Mouse (Mus musculus) neural tube, embryonic 11.5 days (tissue): ENCODE measurements around the gene Rtn2. TPM values are rescaled to one million over a fixed set of nuclear protein-coding genes. Genes with fewer than 3 reads are reported as not detected.

Experiments
- ATAC-seq: fragments of 200-750 bp; cut with Nextera tagmentation; 2 replicates; pipeline ENCODE4 v1.8.0; 2017; ENCODE audit warnings: moderate number of reproducible peaks, mild to moderate bottlenecking, moderate TSS enrichment, moderate library complexity; ENCODE audit not compliant: insufficient read depth, low FRiP score, low TSS enrichment
- DNase-seq: peaks from one replicate; pipeline ENCODE4 v3.0.0-alpha.2; 2015; ENCODE audit warnings: low spot score
- H3K27ac ChIP-seq: fragments of 300-500 bp; sonication (generic); 2 replicates; pipeline ENCODE4 v1.5.1; 2014; ENCODE audit warnings: low read depth, mild to moderate bottlenecking, low read length
- H3K27me3 ChIP-seq: fragments of 300-500 bp; sonication (generic); 2 replicates; pipeline ENCODE4 v1.6.1; 2014; ENCODE audit warnings: mild to moderate bottlenecking, low read length, mixed read lengths; ENCODE audit not compliant: control insufficient read depth, insufficient read depth
- H3K36me3 ChIP-seq: fragments of 300-500 bp; sonication (generic); 2 replicates; pipeline ENCODE4 v1.6.1; 2014; ENCODE audit warnings: mild to moderate bottlenecking, low read length, moderate library complexity, mixed read lengths; ENCODE audit not compliant: control insufficient read depth, insufficient read depth
- H3K4me1 ChIP-seq: fragments of 300-500 bp; sonication (generic); 2 replicates; pipeline ENCODE4 v1.6.1; 2014; ENCODE audit warnings: low read length, mixed read lengths; ENCODE audit not compliant: control insufficient read depth, insufficient read depth
- H3K4me2 ChIP-seq: fragments of 300-500 bp; sonication (generic); 2 replicates; pipeline ENCODE4 v1.6.1; 2014; ENCODE audit warnings: low read depth, mild to moderate bottlenecking, moderate library complexity
- H3K4me3 ChIP-seq: fragments of 300-500 bp; sonication (generic); 2 replicates; pipeline ENCODE4 v1.5.1; 2014; ENCODE audit warnings: low read depth, low read length
- H3K9ac ChIP-seq: fragments of 300-500 bp; sonication (generic); 2 replicates; pipeline ENCODE4 v1.6.1; 2014; ENCODE audit warnings: mild to moderate bottlenecking, low read length
- H3K9me3 ChIP-seq: fragments of 300-500 bp; sonication (generic); 2 replicates; pipeline ENCODE4 v1.6.1; 2016; ENCODE audit warnings: low read length; ENCODE audit not compliant: control insufficient read depth
- WGBS: fragments of 180-500 bp; shearing (Covaris S2); extraction: QIAGEN DNeasy Blood & Tissue Kit; methylation state at CpG from one replicate; pipeline ENCODE4 v1.1.7; 2014; 5-methylcytosine and 5-hydroxymethylcytosine counted together
- polyA plus RNA-seq: library from polyadenylated mRNA; unstranded; fragments of >200 nt; fragmentation: Nextera tagmentation; extraction: Ambion mirVana; gene quantifications from 2 replicates; pipeline ENCODE4 v1.2.1, GENCODE M21; 2014

Gene Rtn2
- polyA plus RNA-seq, 1 experiment from 2014 or later, result 60.2 TPM

- H3K4me2 ChIP-seq, result no peak overlapping the region
- no peaks in the 10 kb centered on the region for H3K36me3 ChIP-seq
- ATAC-seq (no peak), DNase-seq (no peak)
- WGBS, result 68% methylated on average over 25 of the region's 25 CpGs
- peaks cover 16% of the 10 kb centered on the region for H3K4me1 ChIP-seq
- no peak overlapping the region for H3K9ac ChIP-seq
- H3K27ac ChIP-seq, result no peak overlapping the region
- peaks cover 57% of the 10 kb centered on the region for H3K27me3 ChIP-seq
- no peaks in the 10 kb centered on the region for H3K9me3 ChIP-seq
- H3K4me3 ChIP-seq, result no peak overlapping the region
Observed at GRCm38 (mm10) chr7:19306819-19307738, 24.7 kb downstream of the Rtn2 start.

DNA sequence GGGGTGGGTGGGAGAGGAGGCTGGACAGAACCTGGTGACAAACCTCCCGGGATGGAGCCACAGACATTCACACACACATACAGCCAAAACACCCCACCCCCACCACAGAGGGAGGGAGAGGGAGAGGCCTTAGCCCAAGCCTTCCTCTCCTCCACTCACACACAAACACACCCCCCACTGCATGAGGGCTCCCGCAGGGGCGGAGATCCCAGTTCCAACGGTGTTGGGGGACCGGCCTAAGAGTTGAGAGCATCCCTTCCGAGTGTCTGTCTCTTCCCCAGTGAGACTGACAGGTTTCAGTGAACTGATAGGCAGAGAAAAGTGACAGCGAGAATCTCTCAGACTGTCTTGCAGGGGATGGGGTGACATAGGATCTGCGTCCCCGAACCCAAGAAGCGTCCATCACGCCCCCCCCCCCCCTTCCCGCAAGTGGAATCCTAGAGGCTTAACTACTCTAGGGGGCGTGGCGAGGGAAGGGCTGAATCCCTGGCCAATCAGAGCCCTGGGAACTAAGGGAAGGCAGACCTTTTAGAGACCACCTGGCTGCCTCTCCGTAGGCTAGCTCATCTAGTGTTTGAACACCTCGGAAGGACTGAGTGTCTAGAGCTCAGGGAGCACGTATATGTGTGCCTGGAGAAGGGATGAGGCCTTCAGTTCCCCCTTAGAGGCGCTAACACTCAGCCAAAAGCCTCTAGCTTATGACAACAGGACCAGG lies 25.5 kb downstream of the Rtn2 start:
- peak overlapping the region; percentile 95 for H3K4me2 ChIP-seq
- peak overlapping the region; percentile 44 for H3K9ac ChIP-seq
- H3K27me3 ChIP-seq, result peaks cover 49% of the 10 kb centered on the region
- peak overlapping the region; percentile 57 for H3K4me3 ChIP-seq
- peak; percentile 65 for DNase-seq
- no peak overlapping the region for H3K27ac ChIP-seq
- H3K36me3 ChIP-seq, result no peaks in the 10 kb centered on the region
- peak; percentile 33 for ATAC-seq
- H3K9me3 ChIP-seq, result no peaks in the 10 kb centered on the region
- peaks cover 16% of the 10 kb centered on the region for H3K4me1 ChIP-seq
- 2% methylated on average over 18 of the region's 18 CpGs for WGBS

DNA sequence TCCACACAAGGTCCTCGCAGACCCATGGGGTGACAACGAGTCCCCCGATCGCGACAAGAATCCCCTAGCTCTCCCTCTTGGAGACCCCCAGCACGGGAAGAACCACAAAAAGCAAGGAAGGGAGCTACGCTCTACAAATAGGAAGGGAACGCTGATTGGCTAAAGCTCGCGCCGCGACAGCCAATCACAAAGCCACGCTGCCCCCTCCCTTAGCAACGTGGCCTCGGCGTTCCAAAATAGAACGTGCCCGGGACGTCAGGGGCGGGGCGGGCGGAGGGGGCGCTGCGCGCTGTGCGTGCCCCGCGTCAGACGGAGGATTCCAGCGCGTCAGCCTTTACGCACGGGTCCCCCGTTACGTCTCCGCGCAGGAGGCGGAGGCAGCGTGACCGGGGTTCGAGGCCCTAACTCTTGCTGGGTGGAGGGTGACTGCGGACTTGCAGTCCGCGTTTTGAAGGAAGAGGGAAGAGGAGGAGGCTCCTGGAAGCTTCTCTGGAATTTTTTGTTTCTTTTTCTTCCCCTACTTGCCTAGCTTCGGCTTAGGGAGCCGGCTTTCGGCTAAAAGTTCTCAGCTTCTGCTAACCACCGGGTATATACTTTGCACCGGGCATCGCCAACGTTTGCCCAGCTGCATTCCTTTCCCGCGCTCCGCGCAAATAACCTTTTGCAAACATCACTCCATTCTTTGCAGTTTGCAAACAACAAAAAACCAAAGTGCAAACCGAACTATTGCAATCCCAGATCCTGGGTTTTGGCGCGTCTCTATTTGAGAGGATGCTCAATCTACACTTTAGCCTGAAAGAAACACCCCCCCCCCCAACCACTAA lies 26.2 kb downstream of the Rtn2 start:
- DNase-seq (peak; percentile 97), ATAC-seq (peak; percentile 70)
- under 1% methylated on average over 58 of the region's 58 CpGs for whole genome bisulfite sequencing
- Histone ChIP-seq H3K27me3 (peaks cover 42% of the 10 kb centered on the region), H3K9me3 (no peaks in the 10 kb centered on the region), H3K9ac (peak overlapping the region; percentile 44), H3K36me3 (no peaks in the 10 kb centered on the region), H3K27ac (no peak overlapping the region), H3K4me3 (peak overlapping the region; percentile 57), H3K4me1 (peaks cover 16% of the 10 kb centered on the region), H3K4me2 (peak overlapping the region; percentile 95)

GRCm38 (mm10) chr7:19309278-19309883 lies 27.0 kb downstream of the Rtn2 start:
- no peak overlapping the region for H3K27ac ChIP-seq
- 1% methylated on average over 48 of the region's 48 CpGs for WGBS
- H3K4me3 ChIP-seq, result peak overlapping the region; percentile 57
- ATAC-seq (no peak), DNase-seq (no peak)
- H3K4me1 ChIP-seq, result peaks cover 16% of the 10 kb centered on the region
- H3K4me2 ChIP-seq, result peak overlapping the region; percentile 95
- peak overlapping the region; percentile 11; the same call in 1 of the 2 replicates for H3K9ac ChIP-seq
- no peaks in the 10 kb centered on the region for H3K36me3 ChIP-seq
- peaks cover 34% of the 10 kb centered on the region for H3K27me3 ChIP-seq
- H3K9me3 ChIP-seq, result no peaks in the 10 kb centered on the region

GRCm38 (mm10) chr7:19309884-19310641 lies 27.6 kb downstream of the Rtn2 start, which contains the start of gene Fosb:
Fosb (minus strand) TSS chr7:19310051.
- H3K9ac ChIP-seq, result peak within 1 kb of the TSS; percentile 50
- ATAC-seq (peak; percentile 83), DNase-seq (peak; percentile 95)
- H3K4me3 ChIP-seq, result peak within 1 kb of the TSS; percentile 57
- H3K27me3 ChIP-seq, result peaks cover 28% of the 10 kb centered on the region
- H3K4me1 ChIP-seq, result peaks cover 12% of the 10 kb centered on the region
- H3K9me3 ChIP-seq, result no peaks in the 10 kb centered on the region
- under 1% methylated on average over 49 of the region's 49 CpGs for WGBS
- no peaks in the 10 kb centered on the region for H3K36me3 ChIP-seq
- H3K27ac ChIP-seq, result no peak within 1 kb of the TSS
- H3K4me2 ChIP-seq, result peak within 1 kb of the TSS; percentile 95

DNA sequence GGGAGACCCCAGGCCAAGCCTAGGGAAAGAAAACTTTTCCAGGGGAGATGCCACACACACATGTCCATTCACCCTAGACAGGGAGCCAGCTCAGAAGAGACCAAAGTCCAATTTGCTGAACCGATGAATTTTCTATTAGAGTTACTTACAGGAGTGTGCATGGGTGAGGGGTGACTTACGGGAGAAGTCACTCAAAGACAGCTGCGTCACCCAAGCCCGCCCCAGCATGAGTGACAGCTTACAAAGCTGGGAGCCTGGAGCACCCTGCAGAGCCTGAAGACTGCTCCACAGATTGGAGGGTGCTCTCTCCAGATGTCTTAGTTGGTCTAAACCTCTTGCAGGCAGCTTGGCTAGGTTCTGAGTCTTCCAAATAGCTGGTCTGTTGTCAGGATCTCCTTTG lies 29.6 kb downstream of the Rtn2 start:
- WGBS, result 37% methylated on average over 4 of the region's 4 CpGs
- DNase-seq, result no peak
- peaks cover 8% of the 10 kb centered on the region for H3K27me3 ChIP-seq

GRCm38 (mm10) chr7:19314033-19314432 lies 31.6 kb downstream of the Rtn2 start:
- Histone ChIP-seq H3K4me1 (peaks cover 6% of the 10 kb centered on the region), H3K9me3 (no peaks in the 10 kb centered on the region), H3K9ac (no peak overlapping the region), H3K4me2 (no peak overlapping the region), H3K36me3 (no peaks in the 10 kb centered on the region), H3K27me3 (0 out of 2 replicates have a peak, but pooled peaks cover 2% of the 10 kb centered on the region), H3K27ac (no peak overlapping the region), H3K4me3 (no peak overlapping the region)
- WGBS, result 49% methylated on average over 5 of the region's 5 CpGs
- DNase-seq (no peak), ATAC-seq (no peak)

More for the DNA sequence above, 29.6 kb downstream of the Rtn2 start:
- Histone ChIP-seq H3K4me3 (no peak overlapping the region), H3K9me3 (no peaks in the 10 kb centered on the region), H3K4me1 (peaks cover 12% of the 10 kb centered on the region), H3K4me2 (no peak overlapping the region), H3K27ac (no peak overlapping the region), H3K9ac (no peak overlapping the region), H3K36me3 (no peaks in the 10 kb centered on the region)
- ATAC-seq, result no peak
